Mouse (Mus musculus) CD4-positive helper T cell, adult 2 months (primary cell): ENCODE results near the gene Efcc1.
A peak's percentile ranks its signal among the peaks of the same experiment; 100 is the strongest.
"Not testable (repeated sequence)": the region's sequence is repeated elsewhere in the genome, so short reads cannot be mapped to it uniquely, and the experiment has no call there.

Experiments
- DNase-seq: peaks from one replicate; pipeline ENCODE4 v3.0.0-alpha.2; 2012; ENCODE audit warnings: low read depth, missing footprints, low spot score

Efcc1 gene

GRCm38 (mm10) chr6:87743281-87743680 lies 12.6 kb downstream of the Efcc1 start:
- no peak for DNase-seq

- no peak for DNase-seq
Observed at GRCm38 (mm10) chr6:87744632-87745031, 14.0 kb downstream of the Efcc1 start.

- DNase-seq: no peak
Observed at GRCm38 (mm10) chr6:87745301-87745700, 14.6 kb downstream of the Efcc1 start.

GRCm38 (mm10) chr6:87746059-87746458 lies 15.4 kb downstream of the Efcc1 start:
- DNase-seq: no peak

- no peak for DNase-seq
Observed at GRCm38 (mm10) chr6:87746849-87747248, 16.2 kb downstream of the Efcc1 start.

GRCm38 (mm10) chr6:87748078-87748477 lies 17.4 kb downstream of the Efcc1 start:
- no peak for DNase-seq

- DNase-seq: no peak
Observed at GRCm38 (mm10) chr6:87748531-87748930, 17.9 kb downstream of the Efcc1 start.

GRCm38 (mm10) chr6:87750184-87750910 lies 19.7 kb downstream of the Efcc1 start:
- DNase-seq: no peak

- no peak for DNase-seq
Observed at GRCm38 (mm10) chr6:87751574-87751973, 20.9 kb downstream of the Efcc1 start.

- no peak for DNase-seq
Observed at GRCm38 (mm10) chr6:87755196-87755595, 24.5 kb downstream of the Efcc1 start.

- no peak for DNase-seq
Observed at GRCm38 (mm10) chr6:87756896-87757295, 26.2 kb downstream of the Efcc1 start.

- DNase-seq: no peak
Observed at GRCm38 (mm10) chr6:87759404-87759803, 28.7 kb downstream of the Efcc1 start.

GRCm38 (mm10) chr6:87759850-87760249 lies 29.2 kb downstream of the Efcc1 start:
- no peak for DNase-seq

- no peak for DNase-seq
Observed at GRCm38 (mm10) chr6:87762161-87762560, 31.5 kb downstream of the Efcc1 start.

GRCm38 (mm10) chr6:87763376-87764280 lies 33.0 kb downstream of the Efcc1 start:
- DNase-seq: peak; percentile 48

- DNase-seq: not testable (repeated sequence)
Observed at GRCm38 (mm10) chr6:87764296-87764695, 33.6 kb downstream of the Efcc1 start.

GRCm38 (mm10) chr6:87770626-87771025 lies 40.0 kb downstream of the Efcc1 start:
- no peak for DNase-seq

GRCm38 (mm10) chr6:87774466-87774865 lies 43.8 kb downstream of the Efcc1 start:
- DNase-seq: no peak

GRCm38 (mm10) chr6:87774909-87775308 lies 44.2 kb downstream of the Efcc1 start:
- DNase-seq: no peak

- DNase-seq: no peak
Observed at GRCm38 (mm10) chr6:87775588-87776245, 45.0 kb downstream of the Efcc1 start.

GRCm38 (mm10) chr6:87776663-87777062 lies 46.0 kb downstream of the Efcc1 start:
- no peak for DNase-seq

- no peak for DNase-seq
Observed at GRCm38 (mm10) chr6:87777842-87778241, 47.2 kb downstream of the Efcc1 start, which contains the start of gene Gp9. TSS of gene Gp9 (plus strand) at chr6:87778072.
